Mouse (Mus musculus) layer of hippocampus, adult 9-10 months (tissue): ENCODE results near the gene Pold4.

ENCODE experiments used
- DNase-seq: peaks from one replicate; pipeline ENCODE4 v3.0.0; 2022; ENCODE audit warnings: low spot score

The Pold4 gene

GRCm38 (mm10) chr19:4279487-4279886, 47.8 kb downstream of the Pold4 start:
- DNase-seq: no peak

GRCm38 (mm10) chr19:4280425-4280824, 48.7 kb downstream of the Pold4 start:
- no peak for DNase-seq

GRCm38 (mm10) chr19:4282898-4283553, 51.3 kb downstream of the Pold4 start, which contains the start of gene Ankrd13d:
Gene Ankrd13d (minus strand): TSS chr19:4283137.
- DNase-seq: peak; percentile 83
